Mouse (Mus musculus): ENCODE measurements around the gene Grin2b. TPM values are rescaled to one million over a fixed set of nuclear protein-coding genes. Genes with fewer than 3 reads are reported as not detected.

Gene Grin2b
- 0.49 TPM for polyA plus RNA-seq (2014; fragmentation: Illumina TruSeq; extraction: RNeasy Lipid Tissue Mini Kit (QIAGEN cat#74804); ENCODE audit: low read depth, low replicate concordance)

GRCm38 (mm10) chr6:136173191-136173896 is at the start of gene Grin2b:
TSS of gene Grin2b (minus strand) at chr6:136173511.

Other genes starting within 250 kb of the Grin2b start
- gene Gm8994, start 154.0 kb upstream of the Grin2b start, polyA plus RNA-seq (2014; fragmentation: Illumina TruSeq; extraction: RNeasy Lipid Tissue Mini Kit (QIAGEN cat#74804); ENCODE audit: low read depth, low replicate concordance): not detected
- gene E330021D16Rik, start 242.1 kb upstream of the Grin2b start, polyA plus RNA-seq (2014; fragmentation: Illumina TruSeq; extraction: RNeasy Lipid Tissue Mini Kit (QIAGEN cat#74804); ENCODE audit: low read depth, low replicate concordance): 0.18 TPM